Mouse (Mus musculus) layer of hippocampus, adult 2 months (tissue): Measurements from ENCODE around the gene Upk3a. TPM values are rescaled to one million over a fixed set of nuclear protein-coding genes. Genes with fewer than 3 reads are reported as not detected.

ENCODE experiments used
- DNase-seq, 2 experiments: peaks; one replicate each; pipeline ENCODE4 v3.0.0; 2022; ENCODE audit warnings: low spot score in 2 of 2
- H3K27ac ChIP-seq: fragments of 200-600 bp; 2 replicates; pipeline ENCODE4 v1.8.1; 2022
- H3K4me3 ChIP-seq: fragments of 200-600 bp; 2 replicates; pipeline ENCODE4 v1.8.1; 2022; ENCODE audit warnings: mild to moderate bottlenecking
- CTCF ChIP-seq: fragments of 200-600 bp; conservative IDR thresholded peaks from 2 replicates; pipeline ENCODE4 v1.8.1; 2022; ENCODE audit warnings: antibody characterized with exemption, mild to moderate bottlenecking, moderate library complexity
- long read RNA-seq, 2 experiments: library from polyadenylated mRNA; stranded (forward); transcript quantifications; one replicate each; pipeline ENCODE4 v2.0.0; 2021; ENCODE audit warnings: borderline mapping rate in 2 of 2
- total RNA-seq, 2 experiments: library from RNA; stranded (reverse); gene quantifications; 2 replicates each; pipeline ENCODE4 v1.2.3; 2021

Gene Upk3a
- total RNA-seq, result not detected
- long read RNA-seq, experiment 1, partial matches to known transcripts, result 0 of 1 reads
- long read RNA-seq, experiment 1, other reads (novel, unspliced or antisense), result 1 of 1 reads
- long read RNA-seq, experiment 2, result 0 reads

- no peak for DNase-seq
- Histone ChIP-seq H3K4me3 (no peak within 1 kb of the TSS), H3K27ac (0 out of 2 replicates have a peak within 1 kb of the TSS, but pooled peaks have one; percentile 18)
- TF ChIP-seq CTCF, result no peak
These were observed at the start of gene Upk3a for GRCm38 (mm10) chr15:85016951-85017664. TSS of gene Upk3a (plus strand) at chr15:85017141.

- no peak overlapping the region for H3K27ac ChIP-seq
- no peak for TF ChIP-seq CTCF
These were observed 48.4 kb upstream of the Upk3a start for GRCm38 (mm10) chr15:84968534-84968933.

GRCm38 (mm10) chr15:84972860-84973543 is 43.9 kb upstream of the Upk3a start:
- peak; percentile 68 for TF ChIP-seq CTCF
- DNase-seq, result peak in 1 of 2 experiments; percentile 37

More at GRCm38 (mm10) chr15:84968534-84968933, 48.4 kb upstream of the Upk3a start:
- no peak overlapping the region for H3K4me3 ChIP-seq
- no peak for DNase-seq

GRCm38 (mm10) chr15:84973544-84973871 is 43.4 kb upstream of the Upk3a start:
- H3K4me3 ChIP-seq, result no peak overlapping the region
- DNase-seq, result no peak
- no peak for TF ChIP-seq CTCF
- peak overlapping the region; percentile 84 for H3K27ac ChIP-seq

More at GRCm38 (mm10) chr15:84972860-84973543, 43.9 kb upstream of the Upk3a start:
- Histone ChIP-seq H3K4me3 (no peak overlapping the region; the same call in 1 of the 2 replicates), H3K27ac (peak overlapping the region; percentile 84)

GRCm38 (mm10) chr15:84975729-84976128 is 41.2 kb upstream of the Upk3a start:
- peak; percentile 63 to 86 for DNase-seq
- no peak for TF ChIP-seq CTCF
- H3K27ac ChIP-seq, result peak overlapping the region; percentile 84

GRCm38 (mm10) chr15:84981609-84982313 is 35.2 kb upstream of the Upk3a start:
- DNase-seq, result no peak
- no peak for TF ChIP-seq CTCF
- Histone ChIP-seq H3K4me3 (no peak overlapping the region; the same call in 1 of the 2 replicates), H3K27ac (peak overlapping the region; percentile 78)

More at GRCm38 (mm10) chr15:84975729-84976128, 41.2 kb upstream of the Upk3a start:
- H3K4me3 ChIP-seq, result no peak overlapping the region

- Histone ChIP-seq H3K4me3 (no peak overlapping the region), H3K27ac (peak overlapping the region; percentile 40)
- TF ChIP-seq CTCF, result no peak
- no peak for DNase-seq
These were observed 34.1 kb upstream of the Upk3a start for GRCm38 (mm10) chr15:84982888-84983287.

GRCm38 (mm10) chr15:84983721-84984120 is 33.2 kb upstream of the Upk3a start:
- DNase-seq, result no peak
- TF ChIP-seq CTCF, result no peak
- Histone ChIP-seq H3K27ac (peak overlapping the region; percentile 40), H3K4me3 (peak overlapping the region; percentile 20; the same call in 1 of the 2 replicates)

GRCm38 (mm10) chr15:84985516-84986160 is 31.3 kb upstream of the Upk3a start:
- no peak for DNase-seq
- Histone ChIP-seq H3K4me3 (peak overlapping the region; percentile 89), H3K27ac (peak overlapping the region; percentile 91; the same call in 1 of the 2 replicates)
- TF ChIP-seq CTCF, result no peak

- DNase-seq, result no peak
- Histone ChIP-seq H3K4me3 (peak overlapping the region; percentile 89), H3K27ac (peak overlapping the region; percentile 91)
- TF ChIP-seq CTCF, result no peak
These were observed 30.5 kb upstream of the Upk3a start for GRCm38 (mm10) chr15:84986171-84987019.

- H3K27ac ChIP-seq, result peak overlapping the region; percentile 91
- TF ChIP-seq CTCF, result peak; percentile 23; the same call in 1 of the 2 replicates
- peak overlapping the region; percentile 89 for H3K4me3 ChIP-seq
- DNase-seq, result no peak
These were observed 29.7 kb upstream of the Upk3a start for GRCm38 (mm10) chr15:84987020-84987815.
